Mouse (Mus musculus) left cerebral cortex, postnatal 14 days (tissue): ENCODE measurements at regions not wholly inside any gene's neighbourhood (a gene's known extent, or its start where the extent isn't known, plus 50 kb on each side); places are given as distances from the start of the nearest gene placed in this dataset.

Experiments used
- DNase-seq, 2 experiments: peaks; one replicate each; pipeline ENCODE4 v3.0.0; 2021 to 2022; ENCODE audit warnings: low spot score in 2 of 2, mixed read lengths in 1 of 2
- intact Hi-C: fragments of 180-260 bp; cut with DNase I; formaldehyde crosslinking; loops from one replicate; pipeline ENCODE4 v1.15.1; 2025

DNA sequence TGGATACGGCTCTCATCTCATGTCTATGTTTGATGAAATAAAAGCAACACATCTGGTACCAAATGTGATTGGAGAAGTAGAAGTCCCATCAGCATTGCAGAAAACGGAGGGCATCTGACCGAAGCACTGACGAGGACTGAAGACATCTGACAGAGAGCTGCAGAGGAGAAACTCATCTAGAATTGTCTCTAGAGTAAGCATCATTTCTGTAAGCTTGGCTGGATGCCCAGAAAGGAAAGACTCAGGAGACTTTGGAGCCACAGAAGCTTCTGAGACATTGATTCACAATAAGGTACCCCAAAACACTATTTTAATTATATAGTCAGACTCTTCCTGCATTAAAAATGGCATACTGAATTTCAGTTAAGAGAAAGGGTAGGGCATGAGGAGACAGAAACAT lies 326.6 kb downstream of the Gm597 start:
- DNase-seq = peak; percentile 10 to 30
- intact Hi-C loops = no loop called here

DNA sequence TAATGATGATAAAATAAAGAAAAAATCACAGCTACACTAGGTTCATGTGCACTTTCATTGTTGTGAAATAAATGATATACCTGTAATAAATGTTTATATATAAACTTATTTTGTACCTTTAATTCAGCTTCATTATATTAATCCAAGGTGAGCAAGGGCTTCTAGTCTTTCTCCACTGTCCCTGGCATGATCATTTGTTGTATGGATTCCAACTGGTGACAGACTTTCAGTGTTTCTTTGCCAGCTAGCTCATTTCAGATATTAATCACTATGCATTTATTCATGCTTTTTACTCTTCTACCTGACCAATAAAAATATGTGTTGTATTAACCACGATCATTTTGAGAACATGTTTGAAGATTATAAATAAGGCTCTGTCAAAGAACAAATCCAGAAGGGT lies 354.7 kb downstream of the Gm597 start:
- DNase-seq = no peak
- intact Hi-C loops = no loop called here
